20 mouse cellular contexts compared by ENCODE assay signal in genomic region chr8:117168378-117168777, GRCm38 (mm10). TPM values are rescaled to one million over a fixed set of nuclear protein-coding genes. Genes with fewer than 3 reads are reported as not detected.
A peak's percentile ranks its signal among the peaks of the same experiment; 100 is the strongest.
DNase-seq lines count a peak whose midpoint lies in the region; ATAC-seq and TF ChIP-seq lines count a peak whose summit lies in the region.
"Had no signal": no experiment of that assay in that cellular context is flagged by ENCODE, and none has a peak within 500 bp of the region (broad histone marks: within the 10 kb centered on the region; RNA-seq: fewer than 3 reads in every experiment).

No protein-coding gene starts in this region.

- no peak overlapping the region for H3K4me2 ChIP-seq in lung, embryonic 16.5 days (ENCODE audit: low read depth, low read length)
- H3K4me2 ChIP-seq: embryonic facial prominence, embryonic 13.5 days; midbrain, embryonic 15.5 days; neural tube, embryonic 15.5 days had no signal

- WGBS in lung, embryonic 16.5 days: 76% methylated on average over 9 of the region's 9 CpGs
- 83% methylated on average over 9 of the region's 9 CpGs for WGBS in lung, adult 2 months

- TF ChIP-seq POLR2A in lung, adult 2 months (IDR thresholded peaks at IDR 0.05; ENCODE audit: borderline replicate concordance, extremely low read depth, low read depth, low read length): no peak

- no peaks in the 10 kb centered on the region for H3K27me3 ChIP-seq in lung, embryonic 16.5 days (ENCODE audit: control insufficient read depth, insufficient read depth, low read depth, low read length)
- H3K27me3 ChIP-seq: embryonic facial prominence, embryonic 13.5 days; midbrain, embryonic 15.5 days; neural tube, embryonic 15.5 days had no signal

- TF ChIP-seq CTCF in lung, adult 2 months (IDR thresholded peaks at IDR 0.05; ENCODE audit: insufficient read depth, low read length): no peak

- H3K4me3 ChIP-seq in lung, embryonic 16.5 days (ENCODE audit: low read length): no peak overlapping the region
- no peak overlapping the region for H3K4me3 ChIP-seq in lung, adult 2 months (replicated peaks; ENCODE audit: extremely low read depth, low read depth, low read length)
- H3K4me3 ChIP-seq: embryonic facial prominence, embryonic 13.5 days; heart, adult 2 months; limb, embryonic 10.5 days; midbrain, embryonic 15.5 days; neural tube, embryonic 15.5 days had no signal

- peak; percentile 15 for DNase-seq in gastrocnemius, postnatal 25 days
- DNase-seq in gastrocnemius, adult 18-20 months (ENCODE audit: low spot score): no peak
- DNase-seq in lung, adult 2 months: no peak
- no peak for DNase-seq in embryo, embryonic 10.5 days (ENCODE audit: low spot score)
- DNase-seq: adrenal gland, postnatal 10 days; cerebellum, adult 11 months; cerebellum, postnatal 10 days; heart, adult 2 months; lung, postnatal 10 days; right cerebral cortex, postnatal 14 days; thymus, postnatal 25 days had no signal

- no peak overlapping the region for H3K9ac ChIP-seq in lung, embryonic 16.5 days (ENCODE audit: low read length)
- H3K9ac ChIP-seq: embryonic facial prominence, embryonic 13.5 days; midbrain, embryonic 15.5 days; neural tube, embryonic 15.5 days had no signal

- no peaks in the 10 kb centered on the region for H3K36me3 ChIP-seq in lung, embryonic 16.5 days (ENCODE audit: control insufficient read depth, insufficient read depth, low read length)
- H3K36me3 ChIP-seq: embryonic facial prominence, embryonic 13.5 days; limb, embryonic 10.5 days; midbrain, embryonic 15.5 days; neural tube, embryonic 15.5 days had no signal

- H3K27ac ChIP-seq in lung, embryonic 16.5 days (ENCODE audit: low read length): peak overlapping the region; percentile 71
- H3K27ac ChIP-seq: embryonic facial prominence, embryonic 13.5 days; heart, adult 2 months; limb, embryonic 10.5 days; midbrain, embryonic 15.5 days; neural tube, embryonic 15.5 days had no signal

- H3K4me1 ChIP-seq in lung, embryonic 16.5 days (replicated peaks; ENCODE audit: control insufficient read depth, insufficient read depth, low read length): peaks cover 23% of the 10 kb centered on the region
- peaks cover 16% of the 10 kb centered on the region for H3K4me1 ChIP-seq in lung, adult 2 months (ENCODE audit: control insufficient read depth, insufficient read depth, low read length)
- H3K4me1 ChIP-seq: limb, embryonic 10.5 days had no signal

- no peak for ATAC-seq in lung, embryonic 16.5 days (ENCODE audit: low read depth)
- peak; percentile 15; the same call in 1 of the 2 replicates for ATAC-seq in megakaryocyte progenitor cell, adult 5-6 weeks (replicated peaks; ENCODE audit: poor library complexity)
- no peak for ATAC-seq in CD4-positive, CD25-positive, alpha-beta regulatory T cell, adult 4 months
- ATAC-seq: activated CD4-positive, CD25-positive, alpha-beta regulatory T cell, adult 4 months; midbrain, embryonic 15.5 days had no signal

- no peaks in the 10 kb centered on the region for H3K9me3 ChIP-seq in lung, embryonic 16.5 days (ENCODE audit: control insufficient read depth, low read length)
- H3K9me3 ChIP-seq: embryonic facial prominence, embryonic 13.5 days; G1E; limb, embryonic 10.5 days; midbrain, embryonic 15.5 days; neural tube, embryonic 15.5 days had no signal

RNA-seq across cellular contexts. Expression of gene Gan, which starts 10.4 kb away (rescaled TPM):
- 1 to 10 TPM; 4.0 to 4.9 TPM for total RNA-seq in gastrocnemius, postnatal 25 days (2021)
- 1 to 10 TPM; 4.7 to 5.2 TPM for total RNA-seq in gastrocnemius, adult 18-20 months (2021)
- 1.8 TPM in 2 replicates for polyA plus RNA-seq in lung, embryonic 16.5 days (2015; fragmentation: Nextera tagmentation; extraction: Ambion mirVana)
- 5.6 and 8.6 TPM in 2 replicates for polyA plus RNA-seq in lung, adult 2 months (2012; rRNA removed)
- total RNA-seq in megakaryocyte progenitor cell, adult 5-6 weeks (2015): 4.2 and 4.7 TPM in 2 replicates
- 3.3 and 3.9 TPM in 2 replicates for total RNA-seq in megakaryocyte progenitor cell, adult 5-6 weeks (2017)
- polyA plus RNA-seq in CD4-positive, CD25-positive, alpha-beta regulatory T cell, adult 4 months (2017; shearing (Covaris generic)): 1 to 10 TPM; 2.0 to 2.1 TPM
